Mouse (Mus musculus) layer of hippocampus, adult 8-10 months (tissue): ENCODE measurements around the gene Itpr1. TPM values are rescaled to one million over a fixed set of nuclear protein-coding genes. Genes with fewer than 3 reads are reported as not detected.

Experiments
- DNase-seq, 2 experiments: peaks; one replicate each; pipeline ENCODE4 v3.0.0; 2022; ENCODE audit warnings: low spot score in 2 of 2
- total RNA-seq, 4 experiments: library from RNA; stranded (reverse); gene quantifications; 2 replicates each; pipeline ENCODE4 v1.2.4; 2022

Gene Itpr1
- total RNA-seq, 4 experiments from 2014 or later = 277 to 326 (median 299) TPM

GRCm38 (mm10) chr6:108316951-108317350 lies 104.1 kb downstream of the Itpr1 start:
- no peak for DNase-seq

GRCm38 (mm10) chr6:108321653-108322052 lies 108.8 kb downstream of the Itpr1 start:
- peak; percentile 73 to 75 for DNase-seq

- DNase-seq = no peak
Observed at GRCm38 (mm10) chr6:108324464-108325025, 111.6 kb downstream of the Itpr1 start.

- no peak for DNase-seq
Observed at GRCm38 (mm10) chr6:108325400-108325799, 112.5 kb downstream of the Itpr1 start.

GRCm38 (mm10) chr6:108325948-108326411 lies 113.1 kb downstream of the Itpr1 start:
- no peak for DNase-seq

- no peak for DNase-seq
Observed at GRCm38 (mm10) chr6:108326751-108327161, 113.9 kb downstream of the Itpr1 start.

- no peak for DNase-seq
Observed at GRCm38 (mm10) chr6:108327561-108327960, 114.7 kb downstream of the Itpr1 start.

GRCm38 (mm10) chr6:108328296-108328695 lies 115.4 kb downstream of the Itpr1 start:
- DNase-seq = no peak

GRCm38 (mm10) chr6:108330461-108330860 lies 117.6 kb downstream of the Itpr1 start:
- DNase-seq = no peak

- no peak for DNase-seq
Observed at GRCm38 (mm10) chr6:108331268-108331667, 118.4 kb downstream of the Itpr1 start.

- DNase-seq = no peak
Observed at GRCm38 (mm10) chr6:108334059-108334458, 121.2 kb downstream of the Itpr1 start.

- DNase-seq = no peak
Observed at GRCm38 (mm10) chr6:108335202-108335823, 122.4 kb downstream of the Itpr1 start.

- no peak for DNase-seq
Observed at GRCm38 (mm10) chr6:108336506-108336905, 123.6 kb downstream of the Itpr1 start.

GRCm38 (mm10) chr6:108337289-108337688 lies 124.4 kb downstream of the Itpr1 start:
- peak; percentile 43 to 51 for DNase-seq

- no peak for DNase-seq
Observed at GRCm38 (mm10) chr6:108338362-108338761, 125.5 kb downstream of the Itpr1 start.

- DNase-seq = no peak
Observed at GRCm38 (mm10) chr6:108342989-108343388, 130.1 kb downstream of the Itpr1 start.

- no peak for DNase-seq
Observed at GRCm38 (mm10) chr6:108343781-108344310, 130.9 kb downstream of the Itpr1 start.

- DNase-seq = no peak
Observed at GRCm38 (mm10) chr6:108350801-108351200, 137.9 kb downstream of the Itpr1 start.

GRCm38 (mm10) chr6:108351998-108352397 lies 139.1 kb downstream of the Itpr1 start:
- DNase-seq = no peak

- DNase-seq = no peak
Observed at GRCm38 (mm10) chr6:108367412-108367811, 154.5 kb downstream of the Itpr1 start.

- no peak for DNase-seq
Observed at GRCm38 (mm10) chr6:108369031-108369430, 156.1 kb downstream of the Itpr1 start.

- no peak for DNase-seq
Observed at GRCm38 (mm10) chr6:108371347-108371893, 158.5 kb downstream of the Itpr1 start.

- no peak for DNase-seq
Observed at GRCm38 (mm10) chr6:108374019-108374418, 161.1 kb downstream of the Itpr1 start.
